Mouse (Mus musculus) megakaryocyte, embryonic 14.5 days (primary cell): ENCODE results near the gene Pjvk. TPM values are rescaled to one million over a fixed set of nuclear protein-coding genes. Genes with fewer than 3 reads are reported as not detected.
A peak's percentile ranks its signal among the peaks of the same experiment; 100 is the strongest.

Experiments used
- H3K27me3 ChIP-seq: replicated peaks from 2 replicates; pipeline ENCODE3; 2012; ENCODE audit warnings: inconsistent platforms
- H3K36me3 ChIP-seq: replicated peaks from 2 replicates; pipeline ENCODE3; 2012; ENCODE audit warnings: low read length, inconsistent platforms, mixed read lengths
- H3K4me1 ChIP-seq: 2 replicates; pipeline ENCODE4 v1.6.1; 2012; ENCODE audit warnings: inconsistent platforms
- H3K4me3 ChIP-seq: replicated peaks from 2 replicates; pipeline ENCODE3; 2012; ENCODE audit warnings: moderate library complexity, mild to moderate bottlenecking, inconsistent platforms
- H3K9me3 ChIP-seq: 2 replicates; pipeline ENCODE4 v1.6.1; 2012; ENCODE audit warnings: inconsistent platforms
- FLI1 ChIP-seq: IDR thresholded peaks from 2 replicates; pipeline ENCODE4 v1.6.1; 2012; ENCODE audit warnings: low read length, inconsistent platforms, mixed read lengths
- GATA1 ChIP-seq: IDR thresholded peaks from 3 replicates; pipeline ENCODE4 v1.6.1; 2012; ENCODE audit warnings: mixed read lengths, low read length, inconsistent platforms, borderline replicate concordance
- polyA plus RNA-seq: library from polyadenylated mRNA; stranded (reverse); fragments of >175 nt; gene quantifications from 2 replicates; pipeline ENCODE4 v1.2.3, GENCODE M21; 2012; ENCODE audit warnings: low replicate concordance; ENCODE audit not compliant: insufficient read depth

Pjvk gene
- polyA plus RNA-seq, 1 experiment, result not detected

- Histone ChIP-seq H3K4me1 (no peaks in the 10 kb centered on the region), H3K27me3 (no peaks in the 10 kb centered on the region), H3K9me3 (peaks cover 16% of the 10 kb centered on the region), H3K36me3 (peaks cover 88% of the 10 kb centered on the region), H3K4me3 (no peak overlapping the region)
- TF ChIP-seq GATA1, result no peak
- TF ChIP-seq FLI1, result no peak
Measured at GRCm38 (mm10) chr2:76630293-76630692, 18.0 kb upstream of the Pjvk start.

GRCm38 (mm10) chr2:76631600-76631999 is 16.7 kb upstream of the Pjvk start:
- no peak for TF ChIP-seq FLI1
- TF ChIP-seq GATA1, result no peak
- no peaks in the 10 kb centered on the region for H3K4me1 ChIP-seq
- peaks cover 4% of the 10 kb centered on the region for H3K9me3 ChIP-seq
- no peaks in the 10 kb centered on the region for H3K27me3 ChIP-seq
- H3K4me3 ChIP-seq, result no peak overlapping the region
- H3K36me3 ChIP-seq, result peaks cover 91% of the 10 kb centered on the region

- TF ChIP-seq FLI1 (no peak), GATA1 (no peak)
- no peaks in the 10 kb centered on the region for H3K27me3 ChIP-seq
- H3K36me3 ChIP-seq, result peaks cover 93% of the 10 kb centered on the region
- H3K9me3 ChIP-seq, result no peaks in the 10 kb centered on the region
- H3K4me1 ChIP-seq, result peaks cover 19% of the 10 kb centered on the region
- no peak overlapping the region for H3K4me3 ChIP-seq
Measured at GRCm38 (mm10) chr2:76639637-76640036, 8.6 kb upstream of the Pjvk start.

GRCm38 (mm10) chr2:76643801-76644200 is 4.5 kb upstream of the Pjvk start:
- Histone ChIP-seq H3K36me3 (peaks cover 56% of the 10 kb centered on the region), H3K4me1 (peaks cover 43% of the 10 kb centered on the region), H3K27me3 (no peaks in the 10 kb centered on the region), H3K4me3 (peak overlapping the region; percentile 65), H3K9me3 (no peaks in the 10 kb centered on the region)
- TF ChIP-seq FLI1 (no peak), GATA1 (no peak)

- Histone ChIP-seq H3K4me3 (peak overlapping the region; percentile 94), H3K36me3 (peaks cover 19% of the 10 kb centered on the region), H3K9me3 (no peaks in the 10 kb centered on the region), H3K27me3 (no peaks in the 10 kb centered on the region), H3K4me1 (peaks cover 40% of the 10 kb centered on the region)
- TF ChIP-seq FLI1, result no peak
- no peak for TF ChIP-seq GATA1
Measured at GRCm38 (mm10) chr2:76647441-76647869, 821 bp upstream of the Pjvk start.

- H3K27me3 ChIP-seq, result no peaks in the 10 kb centered on the region
- H3K9me3 ChIP-seq, result no peaks in the 10 kb centered on the region
- H3K36me3 ChIP-seq, result peaks cover 7% of the 10 kb centered on the region
- peak overlapping the region; percentile 94 for H3K4me3 ChIP-seq
- peaks cover 34% of the 10 kb centered on the region for H3K4me1 ChIP-seq
- TF ChIP-seq FLI1 (no peak), GATA1 (no peak)
Measured at GRCm38 (mm10) chr2:76648666-76649141, 428 bp downstream of the Pjvk start.

GRCm38 (mm10) chr2:76653070-76653469 is 4.8 kb downstream of the Pjvk start:
- H3K27me3 ChIP-seq, result no peaks in the 10 kb centered on the region
- no peaks in the 10 kb centered on the region for H3K36me3 ChIP-seq
- H3K4me3 ChIP-seq, result no peak overlapping the region
- H3K4me1 ChIP-seq, result peaks cover 15% of the 10 kb centered on the region
- TF ChIP-seq GATA1 (no peak), FLI1 (no peak)
- no peaks in the 10 kb centered on the region for H3K9me3 ChIP-seq

- no peak overlapping the region for H3K4me3 ChIP-seq
- no peak for TF ChIP-seq GATA1
- no peak for TF ChIP-seq FLI1
Measured at GRCm38 (mm10) chr2:76654646-76655045, 6.4 kb downstream of the Pjvk start.

GRCm38 (mm10) chr2:76655444-76655843 is 7.2 kb downstream of the Pjvk start:
- Histone ChIP-seq H3K9me3 (no peaks in the 10 kb centered on the region), H3K27me3 (peaks cover 4% of the 10 kb centered on the region), H3K4me3 (peak overlapping the region; percentile 73), H3K4me1 (peaks cover 16% of the 10 kb centered on the region), H3K36me3 (no peaks in the 10 kb centered on the region)
- no peak for TF ChIP-seq FLI1

More at GRCm38 (mm10) chr2:76654646-76655045, 6.4 kb downstream of the Pjvk start:
- H3K27me3 ChIP-seq, result peaks cover 4% of the 10 kb centered on the region
- H3K4me1 ChIP-seq, result peaks cover 16% of the 10 kb centered on the region
- no peaks in the 10 kb centered on the region for H3K9me3 ChIP-seq
- H3K36me3 ChIP-seq, result no peaks in the 10 kb centered on the region

- Histone ChIP-seq H3K4me1 (peaks cover 16% of the 10 kb centered on the region), H3K27me3 (peaks cover 4% of the 10 kb centered on the region), H3K36me3 (no peaks in the 10 kb centered on the region), H3K4me3 (peak overlapping the region; percentile 65), H3K9me3 (no peaks in the 10 kb centered on the region)
- TF ChIP-seq FLI1 (no peak), GATA1 (no peak)
Measured at GRCm38 (mm10) chr2:76655982-76656381, 7.7 kb downstream of the Pjvk start.

- Histone ChIP-seq H3K4me1 (peaks cover 16% of the 10 kb centered on the region), H3K9me3 (no peaks in the 10 kb centered on the region), H3K4me3 (no peak overlapping the region), H3K36me3 (peaks cover 21% of the 10 kb centered on the region), H3K27me3 (peaks cover 4% of the 10 kb centered on the region)
- TF ChIP-seq GATA1 (no peak), FLI1 (no peak)
Measured at GRCm38 (mm10) chr2:76658551-76658950, 10.3 kb downstream of the Pjvk start.
